Mouse (Mus musculus): Measurements from ENCODE around the gene Kif1a.
"Not testable (repeated sequence)": the region's sequence is repeated elsewhere in the genome, so short reads cannot be mapped to it uniquely, and the experiment has no call there.

Kif1a gene

DNA sequence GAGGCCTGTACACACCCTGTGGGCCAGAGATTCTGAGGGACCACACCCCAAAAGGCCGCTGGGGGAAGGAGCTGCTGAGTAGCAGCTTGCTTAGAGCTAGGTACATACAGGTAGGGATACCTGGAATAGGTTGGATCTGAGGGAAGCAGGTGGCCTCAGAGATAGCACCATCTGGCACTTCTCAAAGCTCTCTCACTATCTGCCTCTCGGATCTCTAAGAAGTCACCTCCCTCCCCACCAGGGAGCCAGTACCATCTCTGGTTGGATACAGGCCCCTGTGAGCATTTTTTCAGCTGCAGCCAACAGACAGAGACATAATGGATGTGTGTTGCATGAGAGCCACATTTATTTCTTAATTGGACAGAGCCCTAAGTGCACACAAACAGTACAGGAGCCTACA, 86.6 kb downstream of the Kif1a start:
- no peak for DNase-seq

DNA sequence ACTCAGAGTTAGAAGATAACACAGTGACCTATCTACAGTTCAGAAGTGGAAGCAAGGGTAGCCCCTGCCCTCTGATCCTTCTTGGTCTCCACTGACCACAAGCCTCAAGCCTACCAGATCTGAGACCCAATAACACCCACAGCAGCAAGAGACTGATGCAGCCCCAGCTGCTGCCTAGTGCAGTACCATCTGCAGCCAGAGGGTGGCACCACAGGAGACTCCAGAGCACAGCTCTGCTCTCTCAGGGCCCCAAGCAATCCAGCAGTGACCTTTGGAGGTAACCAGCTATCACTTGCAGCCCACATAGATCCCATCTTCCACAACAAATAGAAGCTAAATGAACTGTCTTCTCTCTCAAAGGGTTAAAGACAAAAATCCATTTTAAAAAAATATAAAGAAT, 87.3 kb downstream of the Kif1a start:
- peak; percentile 32 to 70 for DNase-seq

DNA sequence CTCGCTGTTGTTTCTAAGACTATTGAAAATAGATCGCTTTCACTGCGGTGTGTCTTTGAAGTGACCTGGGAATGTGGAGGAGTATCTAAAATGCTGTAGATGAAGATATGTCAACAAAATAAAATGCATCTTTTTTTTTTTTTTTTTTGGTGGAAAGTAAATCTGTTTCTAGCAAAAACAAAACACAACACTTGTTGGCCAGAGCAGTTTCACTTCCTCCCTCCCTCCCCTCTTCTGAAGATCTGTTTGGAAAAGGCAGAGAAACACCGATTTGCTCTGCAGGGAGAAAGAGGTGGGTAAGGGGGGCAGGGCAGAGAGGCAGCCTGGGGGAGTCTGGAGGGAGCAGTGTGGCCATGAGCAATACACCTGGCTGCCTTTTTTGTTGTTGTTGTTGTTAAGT, 88.4 kb downstream of the Kif1a start:
- DNase-seq: no peak

DNA sequence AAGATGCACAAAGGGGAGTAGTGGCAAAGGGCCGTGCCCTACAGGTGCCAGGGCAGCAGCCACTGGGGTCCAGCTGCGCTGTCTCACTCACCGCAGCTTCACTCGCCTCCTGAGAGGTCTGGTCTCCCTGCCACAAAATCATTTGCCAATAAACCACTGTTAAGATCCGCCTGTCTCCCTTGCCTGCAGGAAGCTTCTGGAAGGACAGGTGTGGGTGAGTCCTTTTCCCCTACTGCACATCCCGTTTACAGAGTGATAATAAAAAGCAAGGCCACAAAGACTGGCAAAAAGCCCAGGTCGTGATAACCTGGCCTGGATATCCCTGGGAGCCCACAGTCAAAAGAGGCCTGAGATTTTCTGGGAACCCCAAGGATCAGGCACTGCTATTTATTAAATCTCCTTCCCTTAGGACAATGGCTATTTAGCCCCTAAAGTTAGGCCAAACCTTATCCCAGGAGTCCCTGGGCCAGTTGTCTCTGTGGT, 89.6 kb downstream of the Kif1a start:
- DNase-seq: no peak

DNA sequence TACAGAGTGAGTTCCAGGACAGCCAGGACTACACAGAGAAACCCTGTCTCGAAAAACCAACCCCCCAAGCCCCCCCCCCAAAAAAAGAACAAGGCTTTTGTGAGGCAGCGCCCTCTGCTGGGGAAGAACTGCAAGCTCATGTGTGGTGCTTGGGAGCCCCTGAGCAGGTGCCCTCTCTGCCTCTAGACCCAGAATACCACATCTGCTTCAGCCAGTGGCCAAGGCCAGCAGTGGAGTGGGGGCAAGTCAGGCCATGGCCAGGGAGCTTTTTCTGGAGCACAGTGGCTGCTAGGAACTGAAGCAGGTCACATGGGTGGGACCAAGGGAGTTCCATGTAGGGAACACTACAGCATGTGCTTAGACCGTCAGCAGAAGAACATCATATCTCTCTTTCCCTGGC, 91.0 kb downstream of the Kif1a start:
- peak in 1 of 2 experiments; percentile 3 for DNase-seq

DNA sequence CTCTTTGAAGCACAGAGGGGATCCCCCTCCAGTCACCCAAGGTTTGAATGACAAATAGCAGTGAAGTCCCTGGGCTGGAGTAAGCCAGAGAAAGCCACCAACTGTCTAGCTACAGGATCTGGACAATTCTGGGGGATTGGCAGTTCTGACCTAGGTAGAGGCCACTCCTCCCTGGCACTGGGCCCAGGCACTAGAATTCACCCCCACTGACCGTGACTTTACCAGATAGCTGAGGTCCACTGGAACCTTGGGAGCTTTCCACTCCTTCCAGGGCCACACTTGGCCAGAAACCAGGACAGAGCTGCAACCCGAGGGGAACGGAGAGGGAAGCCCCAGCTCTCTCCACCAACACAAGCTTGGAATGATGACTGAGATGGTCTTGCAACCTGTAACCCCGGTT, 92.6 kb downstream of the Kif1a start:
- peak; percentile 23 to 43 for DNase-seq

DNA sequence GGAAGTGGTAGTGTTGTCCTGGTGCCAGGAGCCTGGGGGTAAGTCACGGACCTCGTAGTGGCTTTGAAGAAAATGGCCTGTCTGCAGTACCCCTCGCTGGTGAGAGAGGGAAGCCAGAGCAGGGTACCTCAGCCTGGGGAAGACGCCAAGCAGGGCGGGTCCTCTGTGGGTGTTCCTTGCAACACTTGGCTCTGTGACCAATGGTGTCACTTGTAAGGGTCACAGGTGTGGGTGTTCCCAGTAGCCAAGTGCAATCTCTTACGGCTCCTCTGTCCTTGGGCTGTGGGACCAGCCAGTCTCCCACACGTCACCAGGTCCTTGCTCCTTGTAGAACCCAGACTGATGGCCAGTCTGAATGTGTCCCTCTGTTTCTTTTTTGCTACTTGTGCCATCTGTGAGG, 95.7 kb downstream of the Kif1a start, which contains the start of gene Aqp12:
Gene Aqp12, plus strand, starts transcription at position 274 of the 400 bp plus-strand sequence.
- no peak for DNase-seq

DNA sequence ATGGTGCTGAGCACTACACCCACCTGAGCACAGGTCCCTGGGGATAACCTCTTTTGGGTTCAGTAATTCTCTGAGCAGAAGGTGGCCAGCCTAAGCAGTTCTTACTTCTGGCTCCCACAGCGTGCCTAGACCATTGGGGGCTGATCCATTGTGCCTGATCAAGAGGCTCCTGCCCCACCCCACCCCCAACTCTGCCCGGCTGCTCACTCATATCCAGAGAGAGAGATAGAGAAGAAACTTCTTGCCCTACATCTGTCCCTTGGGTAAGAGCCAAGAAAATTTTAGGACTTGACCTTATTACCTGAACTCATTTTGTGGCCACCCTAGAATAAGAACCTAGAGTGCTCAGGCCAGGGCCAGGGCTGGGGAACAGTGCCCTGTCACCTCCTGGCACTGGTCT, 108.9 kb downstream of the Kif1a start:
- no peak for DNase-seq

DNA sequence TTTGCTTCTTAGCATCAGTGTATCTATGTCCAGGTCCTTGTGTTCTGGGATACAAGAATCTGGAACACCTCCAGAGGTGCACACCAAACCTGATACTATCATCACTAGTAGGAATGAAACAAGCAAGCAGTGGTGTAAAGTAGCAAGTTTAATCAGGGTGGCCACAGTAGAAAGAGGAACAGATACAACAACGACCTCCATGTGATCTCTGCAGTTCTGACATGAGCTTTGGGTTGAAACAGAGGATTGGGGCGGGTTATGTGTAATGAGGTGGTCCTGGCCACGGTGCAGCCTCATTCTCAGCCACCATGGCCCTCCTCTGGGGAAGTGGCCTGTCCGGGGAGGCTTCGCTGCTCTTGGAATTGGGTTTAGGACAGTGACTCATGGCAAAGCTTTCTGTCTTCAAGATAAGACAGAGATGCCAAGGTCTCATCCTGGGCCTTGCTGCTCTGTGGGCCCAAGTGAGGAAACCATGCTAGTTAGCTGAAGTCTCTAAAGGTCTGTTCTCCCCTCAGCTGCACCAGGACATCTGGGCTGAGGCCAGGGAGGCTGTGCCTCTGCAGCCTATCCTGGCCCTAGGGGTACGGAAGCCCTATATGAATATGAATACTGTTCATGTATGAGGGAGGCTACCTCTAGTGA, 109.4 kb downstream of the Kif1a start:
- DNase-seq: no peak

DNA sequence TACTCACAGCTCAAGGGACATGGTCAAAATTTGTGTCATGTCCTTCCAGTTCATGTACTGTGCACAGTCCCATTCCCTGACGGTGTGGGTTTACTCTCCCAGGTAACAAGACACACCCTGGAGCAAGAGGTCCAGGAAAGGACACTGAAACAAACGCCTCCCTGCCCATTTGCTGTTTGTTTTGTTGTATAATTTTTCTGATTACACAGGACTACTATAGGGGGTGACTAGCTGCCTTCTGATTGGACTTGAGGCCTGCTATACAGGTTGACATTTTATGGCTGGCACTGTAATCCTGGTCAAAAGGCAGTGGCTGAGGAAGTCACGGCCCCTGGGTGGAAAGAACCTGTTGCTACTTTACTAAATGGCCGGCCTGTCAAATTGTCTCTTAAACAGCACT, 111.9 kb downstream of the Kif1a start:
- no peak for DNase-seq

DNA sequence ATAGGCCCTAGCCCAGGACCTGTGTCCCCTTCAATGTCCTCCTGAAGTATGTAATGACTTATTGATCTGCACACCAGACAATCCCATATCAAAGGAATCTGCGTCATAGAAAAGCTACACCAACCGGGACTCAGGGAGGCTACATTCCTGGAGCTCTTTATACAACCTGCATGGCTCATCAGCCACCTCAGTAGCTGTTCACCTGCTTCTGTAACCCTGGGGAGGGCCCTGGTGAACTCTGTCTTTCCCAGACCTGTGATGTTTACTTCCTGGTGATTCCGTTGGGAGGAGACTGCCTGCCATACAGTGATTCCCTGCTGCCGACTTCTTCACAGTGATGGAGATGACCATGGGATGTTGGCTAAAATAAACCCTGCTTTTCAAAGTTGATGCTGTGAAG, 112.9 kb downstream of the Kif1a start:
- DNase-seq: no peak

DNA sequence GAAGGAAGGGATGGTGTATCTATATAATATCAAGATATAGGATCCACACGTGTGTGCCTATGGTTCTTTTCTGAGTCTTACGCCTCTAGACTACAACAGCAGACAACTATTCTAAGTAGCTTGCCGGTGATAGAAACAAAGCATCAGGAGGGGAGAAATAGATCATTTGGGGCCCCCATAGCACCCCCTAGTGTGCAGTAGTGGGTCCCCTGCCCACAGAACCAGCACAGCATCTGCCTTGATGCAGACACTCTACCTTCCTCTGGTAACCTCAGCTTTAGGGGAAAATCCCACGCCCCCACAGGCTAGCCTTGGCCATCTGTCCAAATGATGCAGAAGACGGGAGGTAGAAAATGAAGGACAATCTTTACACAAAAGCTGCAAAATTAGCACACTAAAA, 116.8 kb downstream of the Kif1a start:
- DNase-seq: no peak

DNA sequence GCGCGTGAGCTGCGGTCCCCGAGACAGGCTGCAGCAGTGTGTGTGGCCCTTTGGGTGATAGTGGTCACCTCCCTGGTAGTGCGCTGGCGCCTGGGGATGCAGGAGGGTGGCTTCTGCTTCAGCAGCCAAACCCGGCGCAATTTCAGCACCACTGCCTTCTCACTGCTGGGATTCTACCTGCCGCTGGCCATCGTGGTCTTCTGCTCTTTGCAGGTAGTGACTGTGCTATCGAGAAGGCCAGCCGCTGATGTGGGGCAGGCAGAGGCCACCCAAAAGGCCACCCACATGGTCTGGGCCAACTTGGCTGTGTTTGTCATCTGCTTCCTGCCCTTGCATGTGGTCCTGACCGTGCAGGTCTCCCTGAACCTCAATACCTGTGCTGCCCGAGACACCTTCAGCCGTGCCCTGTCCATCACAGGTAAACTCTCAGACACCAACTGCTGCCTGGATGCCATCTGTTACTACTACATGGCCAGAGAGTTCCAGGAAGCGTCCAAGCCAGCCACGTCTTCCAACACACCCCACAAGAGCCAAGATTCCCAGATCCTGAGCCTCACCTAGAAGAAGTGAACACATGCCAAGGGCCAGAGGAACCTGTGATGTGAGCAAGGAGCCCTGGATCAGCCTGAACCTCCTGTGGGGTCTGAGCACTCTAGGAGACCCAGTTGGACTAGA, 118.7 kb downstream of the Kif1a start:
- no peak for DNase-seq

DNA sequence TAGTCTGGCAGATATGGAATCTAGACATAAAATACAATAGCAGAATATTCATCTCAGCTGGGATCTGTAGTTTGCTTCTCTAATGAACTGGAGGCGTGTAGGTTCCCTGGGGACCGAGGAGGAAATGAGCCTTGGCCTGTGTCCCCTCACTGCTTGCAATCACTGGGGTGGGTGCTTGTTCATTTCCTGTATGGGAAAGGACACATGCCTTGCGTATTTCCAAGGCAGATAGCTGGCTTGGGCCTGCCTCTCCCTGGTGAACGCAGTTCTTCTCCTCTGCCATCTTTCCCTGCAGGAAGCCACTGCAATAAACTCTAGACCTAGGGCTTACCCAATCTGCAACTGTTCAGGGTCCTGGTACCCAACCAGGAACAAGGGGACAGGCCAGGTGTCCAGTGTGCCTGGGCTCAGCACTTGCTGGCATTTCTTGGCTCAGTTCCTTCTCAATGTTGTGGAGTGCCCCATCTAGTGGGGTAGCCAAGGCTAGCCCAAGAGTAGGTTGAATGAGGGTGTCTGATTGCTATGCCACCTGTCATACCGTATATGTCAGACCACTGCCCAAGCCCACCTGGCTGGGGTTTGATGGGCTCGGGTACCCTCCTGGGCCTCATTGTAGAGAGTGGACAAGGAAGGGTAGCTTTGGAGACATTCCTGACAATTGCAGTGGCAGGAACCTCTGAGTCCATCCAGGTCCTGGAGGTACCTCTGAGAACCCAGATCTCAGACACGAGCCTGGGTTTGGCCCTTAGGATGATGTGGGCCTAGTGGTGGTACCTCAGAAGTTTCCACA, 120.5 kb downstream of the Kif1a start:
- peak; percentile 42 to 59 for DNase-seq

DNA sequence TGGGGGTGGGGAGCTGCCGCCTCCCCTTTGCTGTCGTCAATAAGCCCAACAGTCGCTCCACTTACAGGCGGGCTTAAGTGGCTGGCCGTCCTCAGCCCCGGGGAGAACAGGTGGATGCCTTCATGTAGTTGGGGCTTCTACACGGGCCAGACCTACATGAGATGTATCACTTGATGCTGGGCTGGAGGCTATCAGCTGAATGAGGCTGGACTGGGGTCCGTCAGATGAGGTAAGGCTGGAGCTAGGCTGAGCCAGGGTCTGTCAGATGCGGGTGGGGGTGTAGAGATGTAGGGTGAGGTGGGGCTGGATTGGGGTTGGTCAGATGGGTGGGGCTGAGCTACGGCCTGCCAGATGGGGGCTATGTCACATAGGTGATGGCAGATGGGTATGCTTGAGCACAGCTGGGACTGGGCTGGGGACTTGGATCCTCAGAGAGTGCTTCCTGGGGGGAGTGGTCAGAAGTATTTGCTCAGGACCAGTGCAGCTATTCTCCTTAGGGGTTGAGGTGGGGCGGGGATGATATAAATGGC, 122.6 kb downstream of the Kif1a start:
- DNase-seq: no peak

DNA sequence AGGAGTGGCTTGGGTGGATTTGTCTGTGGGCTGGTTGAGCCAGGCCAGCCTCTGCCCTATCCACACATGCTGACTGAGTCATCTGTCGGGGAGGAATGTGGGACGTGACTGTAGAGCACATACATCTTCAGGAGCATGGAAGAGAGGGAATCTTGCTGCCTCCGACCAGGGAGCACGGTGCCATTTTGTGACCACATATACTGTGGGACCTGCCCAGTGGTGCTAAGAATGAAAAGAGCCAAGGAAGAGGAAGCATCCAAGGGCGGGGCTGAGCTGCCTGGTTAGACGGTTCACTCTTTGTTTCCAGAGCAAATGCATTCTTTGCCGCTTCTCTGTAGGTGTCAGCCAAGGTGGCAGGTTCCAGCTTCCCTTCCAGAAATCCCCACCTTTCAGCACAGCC, 123.1 kb downstream of the Kif1a start:
- no peak for DNase-seq

DNA sequence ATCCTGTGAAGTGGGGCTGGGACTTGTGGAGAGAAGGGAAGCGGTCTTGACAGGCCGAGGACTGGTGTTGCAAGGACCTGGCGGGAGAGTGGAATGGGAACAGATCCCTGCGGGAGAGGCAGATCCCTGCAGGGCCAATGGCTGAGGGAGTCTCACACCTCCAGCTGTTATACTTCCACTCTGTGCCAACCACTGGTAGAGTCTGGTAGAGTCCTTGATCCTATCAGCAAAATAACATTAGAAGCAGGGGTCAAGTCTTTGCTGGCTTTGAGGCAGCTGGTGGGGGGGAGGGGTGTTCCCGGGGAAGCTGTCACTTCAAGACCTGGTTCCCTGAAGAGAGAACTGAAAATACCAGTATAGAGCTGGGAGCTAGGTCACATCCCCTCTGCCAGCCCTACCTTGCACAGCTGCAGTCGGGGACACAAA, 125.6 kb downstream of the Kif1a start:
- DNase-seq: peak; percentile 6 to 28

DNA sequence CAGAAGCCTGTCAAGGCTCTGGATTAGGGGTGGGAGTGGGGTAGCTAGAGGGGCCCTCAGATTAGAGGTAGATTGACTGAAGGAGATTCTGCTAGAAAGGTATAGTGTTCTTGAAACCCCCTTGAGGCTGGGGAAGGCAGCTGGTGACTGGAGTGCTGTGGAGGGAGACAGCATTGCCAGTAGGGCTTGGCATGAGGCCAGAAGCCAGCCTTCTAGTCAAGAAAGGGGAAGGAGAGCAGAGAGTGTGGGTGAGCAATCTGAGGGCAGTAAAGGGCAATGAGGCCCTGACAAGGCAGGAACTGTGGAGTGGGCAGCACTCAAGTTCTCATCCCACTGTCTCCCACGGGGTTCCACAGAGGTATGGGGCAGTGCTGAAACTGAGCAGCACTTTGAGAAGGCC, 128.9 kb downstream of the Kif1a start:
- no peak for DNase-seq

DNA sequence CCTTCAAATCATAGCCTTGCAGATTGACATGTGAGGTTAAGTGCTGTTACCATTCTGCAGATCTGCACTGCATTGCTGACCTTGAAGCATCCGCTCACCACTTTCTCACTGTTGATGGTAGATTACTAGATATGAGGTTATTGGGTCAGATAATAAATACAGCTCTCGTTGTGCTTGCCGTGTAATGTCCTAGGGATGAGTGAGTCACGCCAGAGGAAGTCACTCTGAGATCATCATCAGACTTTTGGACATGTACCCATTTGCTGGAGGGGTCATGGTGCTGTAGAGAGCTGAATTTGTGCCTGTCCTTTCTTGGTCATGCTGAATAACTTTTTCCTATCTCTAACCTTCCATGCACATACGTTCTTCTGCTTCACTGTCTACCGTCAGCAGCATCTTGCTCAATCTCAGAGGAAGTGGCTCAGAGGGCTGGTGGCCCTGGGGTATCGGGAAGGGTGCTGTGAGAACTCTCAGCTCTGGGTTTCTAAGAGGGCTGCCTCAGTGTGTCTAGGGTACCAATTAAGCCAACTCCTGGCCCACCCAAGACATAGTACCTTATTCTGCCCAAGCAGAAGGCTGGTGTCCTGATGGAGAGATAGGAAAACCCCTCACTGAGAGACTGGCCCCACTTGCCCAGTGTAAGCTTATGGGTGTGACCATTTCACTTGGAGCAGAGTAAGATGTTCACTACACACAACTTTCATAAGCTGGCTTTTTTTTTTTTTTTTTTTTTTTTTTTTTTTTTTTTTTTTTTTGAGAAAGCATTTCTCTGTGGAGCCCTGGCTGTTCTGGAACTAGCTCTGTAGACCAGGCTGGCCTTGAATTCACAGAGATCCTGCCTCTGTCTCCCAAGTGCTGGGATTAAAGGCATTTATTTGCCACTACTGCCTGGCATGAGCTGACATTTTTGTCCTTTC, 129.6 kb downstream of the Kif1a start:
- no peak for DNase-seq

DNA sequence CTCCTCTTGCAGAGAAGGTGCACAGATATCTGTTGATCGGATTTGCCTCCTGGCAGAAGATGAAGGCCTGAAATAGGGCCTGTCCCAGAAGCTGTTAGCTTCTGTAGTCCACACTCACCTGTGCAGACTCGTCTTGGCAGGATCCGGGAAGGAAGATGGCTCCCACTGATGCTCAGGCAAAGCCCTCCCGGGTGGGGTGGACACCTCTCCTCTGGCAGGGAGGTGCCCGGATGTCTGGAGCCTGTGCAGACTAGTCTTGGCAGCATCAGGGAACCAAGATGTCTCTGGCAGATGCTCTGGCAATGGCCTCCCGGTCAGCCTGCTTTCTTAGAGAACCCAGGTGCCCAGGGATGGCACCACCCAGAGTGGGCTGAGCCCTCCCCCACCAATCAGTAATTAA, 131.0 kb downstream of the Kif1a start:
- DNase-seq: not testable (repeated sequence)

Data from kidney, adult 8-10 months (tissue).